Mouse (Mus musculus) WW6 (cell line): Measurements from ENCODE around the gene Mcm9.
A peak's percentile ranks its signal among the peaks of the same experiment; 100 is the strongest.

Experiments used
- DNase-seq: peaks from one replicate; pipeline ENCODE4 v3.0.0-alpha.2; 2013; ENCODE audit warnings: low read depth, low spot score

Mcm9 gene

GRCm38 (mm10) chr10:53580137-53580536 is 50.1 kb downstream of the Mcm9 start:
- peak; percentile 40 for DNase-seq

GRCm38 (mm10) chr10:53568531-53568930 is 61.7 kb downstream of the Mcm9 start:
- no peak for DNase-seq

GRCm38 (mm10) chr10:53565538-53565937 is 64.7 kb downstream of the Mcm9 start:
- no peak for DNase-seq

GRCm38 (mm10) chr10:53562001-53562400 is 68.2 kb downstream of the Mcm9 start:
- DNase-seq: no peak

GRCm38 (mm10) chr10:53537596-53537995 is 92.6 kb downstream of the Mcm9 start:
- DNase-seq: no peak

GRCm38 (mm10) chr10:53532297-53532696 is 97.9 kb downstream of the Mcm9 start:
- DNase-seq: no peak

- no peak for DNase-seq
Measured at GRCm38 (mm10) chr10:53527838-53528773, 102.1 kb downstream of the Mcm9 start.

- DNase-seq: no peak
Measured at GRCm38 (mm10) chr10:53527344-53527743, 102.9 kb downstream of the Mcm9 start.

GRCm38 (mm10) chr10:53526350-53526749 is 103.9 kb downstream of the Mcm9 start:
- no peak for DNase-seq

GRCm38 (mm10) chr10:53525265-53525976 is 104.8 kb downstream of the Mcm9 start:
- no peak for DNase-seq

- DNase-seq: no peak
Measured at GRCm38 (mm10) chr10:53519068-53519954, 110.9 kb downstream of the Mcm9 start.

GRCm38 (mm10) chr10:53518599-53518913 is 111.7 kb downstream of the Mcm9 start:
- no peak for DNase-seq

GRCm38 (mm10) chr10:53517770-53518598 is 112.3 kb downstream of the Mcm9 start:
- DNase-seq: no peak

- no peak for DNase-seq
Measured at GRCm38 (mm10) chr10:53512491-53512890, 117.7 kb downstream of the Mcm9 start.

GRCm38 (mm10) chr10:53509158-53509773 is 121.0 kb downstream of the Mcm9 start:
- no peak for DNase-seq

GRCm38 (mm10) chr10:53508676-53509075 is 121.6 kb downstream of the Mcm9 start:
- no peak for DNase-seq

GRCm38 (mm10) chr10:53505526-53505925 is 124.7 kb downstream of the Mcm9 start:
- DNase-seq: no peak

- no peak for DNase-seq
Measured at GRCm38 (mm10) chr10:53505069-53505468, 125.2 kb downstream of the Mcm9 start.

GRCm38 (mm10) chr10:53502875-53503816 is 127.1 kb downstream of the Mcm9 start:
- DNase-seq: no peak
